Mouse (Mus musculus): Measurements from ENCODE around the gene Glrx5. TPM values are rescaled to one million over a fixed set of nuclear protein-coding genes. Genes with fewer than 3 reads are reported as not detected.

Gene Glrx5
- polyA plus RNA-seq, 1 experiment from 2014 or later, result 188 TPM

DNA sequence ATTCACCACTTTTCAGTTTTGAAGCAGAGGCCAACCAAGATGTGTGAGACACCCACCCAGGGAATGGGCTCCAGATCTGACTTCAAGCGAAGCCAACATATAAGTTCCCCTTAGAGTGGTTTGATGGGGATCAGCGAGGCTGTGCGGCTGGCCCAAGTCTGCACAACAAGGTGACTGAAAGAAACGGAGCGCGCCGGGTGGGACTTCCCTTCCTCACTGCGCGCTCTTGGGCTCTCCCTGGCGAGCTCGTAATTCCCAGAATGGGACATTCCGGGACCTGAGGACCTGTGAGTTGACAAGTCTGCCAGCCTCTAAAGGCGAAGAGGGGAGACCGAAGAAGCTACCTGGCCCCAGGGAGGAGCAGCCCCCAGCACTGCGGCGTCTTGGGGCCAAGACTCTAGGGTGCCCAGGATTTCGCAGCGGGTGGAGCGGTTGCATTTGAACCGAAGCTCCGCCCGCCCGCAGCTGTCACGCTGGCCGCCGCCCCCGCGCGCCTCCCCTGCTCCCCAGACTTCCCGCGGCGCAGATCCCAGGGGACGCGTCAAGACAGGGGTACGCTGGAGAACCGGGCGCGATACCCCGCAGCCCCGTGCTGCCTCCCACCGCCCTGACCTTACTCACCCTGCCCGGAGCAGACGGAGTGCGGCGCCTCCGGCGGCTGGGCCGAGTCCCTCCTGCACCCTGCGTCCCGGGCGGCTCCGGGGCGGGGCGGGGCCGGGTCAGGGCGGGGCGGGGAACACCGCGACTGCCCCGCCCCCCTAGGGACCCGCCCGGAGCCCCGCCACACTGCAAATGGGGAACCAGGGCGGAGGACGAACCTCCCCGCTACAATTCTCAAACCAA is 22.9 kb upstream of the Glrx5 start, which contains the start of gene Syne3:
Syne3 (minus strand) TSS at position 440 of the 843 bp plus-strand sequence.
- H3K27me3 ChIP-seq (ENCODE audit: control insufficient read depth, insufficient read depth, low read length), result peaks cover 17% of the 10 kb centered on the region
- H3K27ac ChIP-seq (ENCODE audit: low read depth, low read length), result no peak within 1 kb of the TSS
- H3K36me3 ChIP-seq (ENCODE audit: control insufficient read depth, insufficient read depth, low read length), result no peaks in the 10 kb centered on the region
- peak within 1 kb of the TSS; percentile 45; the same call in 1 of the 2 replicates for H3K9ac ChIP-seq (ENCODE audit: low read length)
- H3K4me3 ChIP-seq (ENCODE audit: low read depth, low read length), result peak within 1 kb of the TSS; percentile 51
- peak; percentile 72 for DNase-seq (ENCODE audit: low spot score)
- ATAC-seq (replicated peaks; ENCODE audit: low FRiP score), result peak; percentile 80
- WGBS, result under 1% methylated on average over 66 of the region's 66 CpGs
- peak within 1 kb of the TSS; percentile 98 for H3K4me2 ChIP-seq (ENCODE audit: low read depth, low read length, severe bottlenecking)
- no peaks in the 10 kb centered on the region; the same call in 1 of the 2 replicates for H3K9me3 ChIP-seq (ENCODE audit: control insufficient read depth, low read length)
- peaks cover 8% of the 10 kb centered on the region; the same call in 1 of the 2 replicates for H3K4me1 ChIP-seq (replicated peaks; ENCODE audit: control insufficient read depth, insufficient read depth, low read length)

DNA sequence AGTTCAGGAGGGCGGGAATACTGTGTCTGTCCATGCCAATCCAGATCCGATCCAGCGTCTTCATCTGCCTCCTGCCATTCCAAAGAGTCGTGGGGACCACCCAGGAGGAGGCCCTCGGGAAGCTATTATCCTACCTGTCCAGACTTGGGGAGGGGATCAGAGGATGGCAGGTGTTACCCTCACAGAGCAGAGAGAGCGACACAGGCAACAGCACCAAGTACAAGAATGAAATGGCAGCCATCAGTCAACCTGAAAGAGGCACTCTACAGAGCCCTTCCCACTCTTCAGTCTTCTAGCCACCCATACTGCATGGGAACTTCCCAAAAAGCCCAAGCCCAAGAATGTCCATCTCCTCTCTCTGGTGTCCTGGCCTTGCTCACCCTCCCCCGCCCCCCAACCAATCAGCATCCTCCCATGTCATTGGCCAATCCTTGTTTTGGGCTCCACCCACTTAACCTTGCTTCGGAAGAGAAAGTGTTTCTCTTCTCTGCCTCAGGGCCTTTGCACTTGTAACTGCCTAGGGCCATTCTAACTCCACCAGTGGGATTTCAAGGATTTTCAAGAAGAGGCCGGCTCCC is 22.2 kb upstream of the Glrx5 start:
- no peak for DNase-seq (ENCODE audit: low spot score)
- H3K4me1 ChIP-seq (replicated peaks; ENCODE audit: control insufficient read depth, insufficient read depth, low read length), result peaks cover 8% of the 10 kb centered on the region; the same call in 1 of the 2 replicates
- no peak overlapping the region for H3K27ac ChIP-seq (ENCODE audit: low read depth, low read length)
- H3K9ac ChIP-seq (ENCODE audit: low read length), result peak overlapping the region; percentile 45; the same call in 1 of the 2 replicates
- H3K9me3 ChIP-seq (ENCODE audit: control insufficient read depth, low read length), result no peaks in the 10 kb centered on the region; the same call in 1 of the 2 replicates
- peak overlapping the region; percentile 51 for H3K4me3 ChIP-seq (ENCODE audit: low read depth, low read length)
- peak; percentile 6; the same call in 1 of the 2 replicates for ATAC-seq (replicated peaks; ENCODE audit: low FRiP score)
- no peaks in the 10 kb centered on the region for H3K36me3 ChIP-seq (ENCODE audit: control insufficient read depth, insufficient read depth, low read length)
- WGBS, result 18% methylated on average over 9 of the region's 9 CpGs
- H3K4me2 ChIP-seq (ENCODE audit: low read depth, low read length, severe bottlenecking), result peak overlapping the region; percentile 98
- peaks cover 17% of the 10 kb centered on the region for H3K27me3 ChIP-seq (ENCODE audit: control insufficient read depth, insufficient read depth, low read length)

DNA sequence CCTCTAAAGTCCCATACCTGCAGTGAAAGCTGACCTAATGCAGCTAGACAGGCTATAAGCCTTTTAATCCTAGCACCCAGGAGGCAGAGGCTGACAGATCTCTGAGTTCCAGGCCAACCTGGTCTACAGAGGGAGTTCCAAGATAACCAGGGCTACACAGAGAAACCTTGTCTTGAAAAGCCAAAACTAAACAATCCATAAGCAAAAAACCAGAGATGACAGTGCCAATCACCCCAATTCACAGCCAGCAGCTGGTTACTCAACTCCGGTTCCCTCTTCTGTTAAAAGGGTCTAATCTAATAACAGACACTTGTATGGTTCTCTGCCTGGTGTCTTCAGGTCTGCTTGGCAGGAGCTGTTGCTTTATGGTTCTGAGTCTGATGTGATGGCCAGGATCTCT is 20.9 kb upstream of the Glrx5 start:
- peaks cover 17% of the 10 kb centered on the region for H3K27me3 ChIP-seq (ENCODE audit: control insufficient read depth, insufficient read depth, low read length)
- ATAC-seq (replicated peaks; ENCODE audit: low FRiP score) (no peak), DNase-seq (ENCODE audit: low spot score) (no peak)
- H3K36me3 ChIP-seq (ENCODE audit: control insufficient read depth, insufficient read depth, low read length), result no peaks in the 10 kb centered on the region
- no peak overlapping the region for H3K4me2 ChIP-seq (ENCODE audit: low read depth, low read length, severe bottlenecking)
- no peak overlapping the region for H3K9ac ChIP-seq (ENCODE audit: low read length)
- no peak overlapping the region for H3K27ac ChIP-seq (ENCODE audit: low read depth, low read length)
- peaks cover 11% of the 10 kb centered on the region; the same call in 1 of the 2 replicates for H3K4me1 ChIP-seq (replicated peaks; ENCODE audit: control insufficient read depth, insufficient read depth, low read length)
- H3K4me3 ChIP-seq (ENCODE audit: low read depth, low read length), result no peak overlapping the region
- no peaks in the 10 kb centered on the region; the same call in 1 of the 2 replicates for H3K9me3 ChIP-seq (ENCODE audit: control insufficient read depth, low read length)
- WGBS, result 89% methylated on average over 1 of the region's 1 CpGs

DNA sequence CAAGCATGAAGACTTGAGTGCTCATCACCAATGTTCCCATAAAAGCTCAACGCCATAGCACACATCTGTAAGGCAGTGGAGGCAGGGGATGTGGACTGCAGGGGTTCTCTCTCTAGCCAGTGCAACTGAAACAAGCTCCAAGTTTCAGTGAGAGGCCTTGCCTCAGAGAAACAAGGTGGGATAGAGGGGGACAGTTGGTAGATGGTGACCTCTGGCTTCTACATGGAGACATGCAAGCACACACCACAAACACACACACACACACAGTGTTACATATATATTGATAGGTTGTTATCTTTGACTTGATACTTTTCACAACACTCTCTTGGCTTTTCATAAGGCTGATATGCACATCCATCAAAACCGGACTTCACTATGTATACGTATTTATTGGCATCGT is 20.2 kb upstream of the Glrx5 start:
- DNase-seq (ENCODE audit: low spot score) (no peak), ATAC-seq (replicated peaks; ENCODE audit: low FRiP score) (no peak)
- Histone ChIP-seq H3K9ac (ENCODE audit: low read length) (no peak overlapping the region), H3K4me3 (ENCODE audit: low read depth, low read length) (no peak overlapping the region), H3K9me3 (ENCODE audit: control insufficient read depth, low read length) (no peaks in the 10 kb centered on the region; the same call in 1 of the 2 replicates), H3K27me3 (ENCODE audit: control insufficient read depth, insufficient read depth, low read length) (peaks cover 17% of the 10 kb centered on the region), H3K4me2 (ENCODE audit: low read depth, low read length, severe bottlenecking) (no peak overlapping the region), H3K36me3 (ENCODE audit: control insufficient read depth, insufficient read depth, low read length) (no peaks in the 10 kb centered on the region), H3K4me1 (replicated peaks; ENCODE audit: control insufficient read depth, insufficient read depth, low read length) (peaks cover 11% of the 10 kb centered on the region; the same call in 1 of the 2 replicates), H3K27ac (ENCODE audit: low read depth, low read length) (no peak overlapping the region)
- 92% methylated on average over 4 of the region's 4 CpGs for WGBS

DNA sequence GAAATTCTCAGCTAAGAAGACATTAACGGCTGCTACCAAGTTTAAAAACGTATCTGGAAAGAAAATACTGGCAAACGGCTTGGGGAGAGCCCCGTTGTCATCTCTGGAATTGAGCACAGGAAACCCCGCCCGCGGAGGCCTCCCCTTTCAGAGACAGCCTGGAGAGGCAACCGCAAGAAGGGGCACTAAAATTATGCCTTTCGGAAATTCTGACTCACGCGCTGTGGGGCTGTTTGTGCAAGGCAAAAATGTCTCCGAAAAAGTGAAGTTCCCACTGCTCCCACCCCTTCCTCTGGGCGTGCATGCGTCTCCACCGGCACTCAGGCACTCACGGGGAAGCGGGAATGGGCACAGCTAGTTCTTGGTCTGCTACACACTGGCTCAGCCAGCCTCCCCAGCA is 19.4 kb upstream of the Glrx5 start:
- Histone ChIP-seq H3K9me3 (ENCODE audit: control insufficient read depth, low read length) (no peaks in the 10 kb centered on the region; the same call in 1 of the 2 replicates), H3K36me3 (ENCODE audit: control insufficient read depth, insufficient read depth, low read length) (no peaks in the 10 kb centered on the region), H3K4me1 (replicated peaks; ENCODE audit: control insufficient read depth, insufficient read depth, low read length) (peaks cover 11% of the 10 kb centered on the region; the same call in 1 of the 2 replicates), H3K27me3 (ENCODE audit: control insufficient read depth, insufficient read depth, low read length) (peaks cover 17% of the 10 kb centered on the region), H3K27ac (ENCODE audit: low read depth, low read length) (no peak overlapping the region), H3K4me2 (ENCODE audit: low read depth, low read length, severe bottlenecking) (no peak overlapping the region), H3K4me3 (ENCODE audit: low read depth, low read length) (no peak overlapping the region), H3K9ac (ENCODE audit: low read length) (no peak overlapping the region)
- 61% methylated on average over 17 of the region's 17 CpGs for WGBS
- ATAC-seq (replicated peaks; ENCODE audit: low FRiP score) (no peak), DNase-seq (ENCODE audit: low spot score) (no peak)

DNA sequence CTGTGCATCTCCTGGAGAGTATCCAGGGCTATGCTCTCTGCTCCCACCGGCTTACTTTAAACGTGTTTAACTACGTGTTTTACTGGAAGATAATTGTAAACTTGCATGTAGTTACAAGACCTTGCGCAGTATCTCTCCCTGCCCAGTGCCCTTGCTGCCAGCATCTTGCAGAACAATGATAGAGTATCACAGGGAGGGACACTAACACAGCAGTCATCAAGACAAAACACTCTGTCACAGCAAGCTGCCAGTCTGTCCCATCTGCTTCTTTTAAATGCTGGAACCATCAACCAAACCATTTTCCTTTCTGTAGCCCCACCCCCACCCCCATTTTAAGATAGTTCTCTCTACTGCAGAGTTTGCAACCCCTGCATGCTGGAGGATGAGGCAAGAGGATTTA is 16.3 kb upstream of the Glrx5 start:
- H3K4me2 ChIP-seq (ENCODE audit: low read depth, low read length, severe bottlenecking), result no peak overlapping the region
- no peaks in the 10 kb centered on the region for H3K27me3 ChIP-seq (ENCODE audit: control insufficient read depth, insufficient read depth, low read length)
- no peaks in the 10 kb centered on the region; the same call in 1 of the 2 replicates for H3K9me3 ChIP-seq (ENCODE audit: control insufficient read depth, low read length)
- H3K4me1 ChIP-seq (replicated peaks; ENCODE audit: control insufficient read depth, insufficient read depth, low read length), result peaks cover 3% of the 10 kb centered on the region; the same call in 1 of the 2 replicates
- 76% methylated on average over 4 of the region's 4 CpGs for WGBS
- no peak overlapping the region for H3K4me3 ChIP-seq (ENCODE audit: low read depth, low read length)
- DNase-seq (ENCODE audit: low spot score) (no peak), ATAC-seq (replicated peaks; ENCODE audit: low FRiP score) (no peak)
- H3K36me3 ChIP-seq (ENCODE audit: control insufficient read depth, insufficient read depth, low read length), result no peaks in the 10 kb centered on the region
- no peak overlapping the region for H3K27ac ChIP-seq (ENCODE audit: low read depth, low read length)
- no peak overlapping the region for H3K9ac ChIP-seq (ENCODE audit: low read length)

DNA sequence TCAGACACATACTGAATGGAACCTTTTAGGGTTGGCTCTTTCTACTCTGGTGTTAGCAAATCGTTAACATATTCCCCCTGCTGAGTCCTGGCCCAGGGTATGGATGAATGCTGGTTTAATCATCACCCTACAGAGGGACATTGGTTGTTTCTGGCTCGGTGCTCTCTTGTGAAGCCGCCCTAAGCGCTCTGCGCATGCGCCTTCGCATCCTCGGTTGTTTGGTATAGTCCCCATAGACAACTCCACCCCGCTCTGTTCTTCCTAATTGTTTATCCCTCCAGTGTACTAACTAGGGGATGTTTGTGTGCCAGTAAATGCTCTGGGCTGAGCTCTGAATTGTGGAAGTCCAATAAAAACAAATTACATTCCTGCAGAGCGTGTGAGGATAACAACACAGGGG is 15.8 kb upstream of the Glrx5 start:
- 78% methylated on average over 10 of the region's 10 CpGs for WGBS
- no peak overlapping the region for H3K27ac ChIP-seq (ENCODE audit: low read depth, low read length)
- no peak for DNase-seq (ENCODE audit: low spot score)

DNA sequence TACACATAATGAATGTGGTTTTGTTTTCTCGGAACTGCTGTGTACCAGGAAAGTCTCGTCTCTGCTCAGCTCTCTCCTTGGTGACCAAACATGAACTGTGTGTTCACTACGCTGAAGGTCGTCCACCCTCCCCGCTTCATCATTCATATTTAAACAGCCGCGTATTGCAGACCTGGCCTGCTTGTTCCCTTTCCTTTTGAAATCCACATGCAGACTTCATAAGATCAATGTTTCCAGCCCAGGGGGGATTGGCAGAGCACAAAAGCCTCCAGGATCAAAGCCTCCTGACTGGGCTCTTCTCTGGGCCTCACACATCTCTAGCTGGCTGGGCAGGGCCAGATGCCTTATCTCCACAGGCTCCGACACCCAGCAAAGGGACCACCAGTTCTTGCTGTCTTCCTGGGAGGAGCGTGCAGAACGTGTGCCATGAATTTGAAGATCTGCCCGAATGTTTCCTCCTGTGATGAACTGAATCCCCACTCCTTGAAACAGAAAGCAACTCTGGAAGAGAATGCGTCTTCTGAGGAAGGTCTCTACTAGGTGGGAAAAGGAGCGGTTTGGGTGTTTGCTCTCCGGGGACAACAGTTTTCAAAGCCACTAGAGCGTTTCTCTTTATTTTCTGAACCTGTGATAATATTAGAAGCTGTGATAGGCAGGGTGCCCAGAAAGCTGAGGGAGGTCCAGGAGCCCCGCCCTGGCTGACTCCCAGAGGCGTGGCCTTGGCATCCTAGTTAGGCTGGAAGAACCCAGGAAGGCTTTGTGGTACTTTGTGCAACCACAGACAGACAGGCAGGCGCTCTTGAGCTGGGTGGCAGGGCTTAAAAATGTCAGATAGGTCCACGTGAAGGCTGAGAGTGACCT is 12.9 kb upstream of the Glrx5 start:
- no peak overlapping the region for H3K4me2 ChIP-seq (ENCODE audit: low read depth, low read length, severe bottlenecking)
- H3K4me3 ChIP-seq (ENCODE audit: low read depth, low read length), result no peak overlapping the region
- WGBS, result 68% methylated on average over 19 of the region's 19 CpGs
- no peaks in the 10 kb centered on the region for H3K36me3 ChIP-seq (ENCODE audit: control insufficient read depth, insufficient read depth, low read length)
- DNase-seq (ENCODE audit: low spot score) (no peak), ATAC-seq (replicated peaks; ENCODE audit: low FRiP score) (no peak)
- H3K4me1 ChIP-seq (replicated peaks; ENCODE audit: control insufficient read depth, insufficient read depth, low read length), result peaks cover 3% of the 10 kb centered on the region; the same call in 1 of the 2 replicates
- no peak overlapping the region for H3K9ac ChIP-seq (ENCODE audit: low read length)
- H3K9me3 ChIP-seq (ENCODE audit: control insufficient read depth, low read length), result no peaks in the 10 kb centered on the region; the same call in 1 of the 2 replicates
- H3K27ac ChIP-seq (ENCODE audit: low read depth, low read length), result no peak overlapping the region
- no peaks in the 10 kb centered on the region for H3K27me3 ChIP-seq (ENCODE audit: control insufficient read depth, insufficient read depth, low read length)

More for the DNA sequence above, 15.8 kb upstream of the Glrx5 start:
- Histone ChIP-seq H3K27me3 (ENCODE audit: control insufficient read depth, insufficient read depth, low read length) (no peaks in the 10 kb centered on the region), H3K9ac (ENCODE audit: low read length) (no peak overlapping the region), H3K9me3 (ENCODE audit: control insufficient read depth, low read length) (no peaks in the 10 kb centered on the region; the same call in 1 of the 2 replicates), H3K4me3 (ENCODE audit: low read depth, low read length) (no peak overlapping the region), H3K4me2 (ENCODE audit: low read depth, low read length, severe bottlenecking) (no peak overlapping the region), H3K36me3 (ENCODE audit: control insufficient read depth, insufficient read depth, low read length) (no peaks in the 10 kb centered on the region), H3K4me1 (replicated peaks; ENCODE audit: control insufficient read depth, insufficient read depth, low read length) (peaks cover 3% of the 10 kb centered on the region; the same call in 1 of the 2 replicates)
- ATAC-seq (replicated peaks; ENCODE audit: low FRiP score), result no peak

Data from forebrain, embryonic 11.5 days (tissue).